Mouse (Mus musculus) stomach, postnatal 0 days (tissue): ENCODE results near the gene Capn2.

Experiments used
- CTCF ChIP-seq: IDR thresholded peaks from 2 replicates; pipeline ENCODE4 v1.5.1; 2016; ENCODE audit warnings: antibody characterized with exemption, low read depth, mild to moderate bottlenecking, moderate library complexity
- EP300 ChIP-seq: optimal IDR thresholded peaks from 2 replicates; pipeline ENCODE3; 2016; ENCODE audit warnings: antibody characterized with exemption

GRCm38 (mm10) chr1:182542110-182542509 lies 24.7 kb upstream of the Capn2 start:
- TF ChIP-seq CTCF = no peak
- TF ChIP-seq EP300 = no peak
